Mouse (Mus musculus) stomach, embryonic 15.5 days (tissue): ENCODE measurements at regions not wholly inside any gene's neighbourhood (a gene's known extent, or its start where the extent isn't known, plus 50 kb on each side); places are given as distances from the start of the nearest gene placed in this dataset.
"Not testable (repeated sequence)": the region's sequence is repeated elsewhere in the genome, so short reads cannot be mapped to it uniquely, and the experiment has no call there.

Source experiments
- ATAC-seq: fragments of 200-750 bp; cut with Nextera tagmentation; 2 replicates; pipeline ENCODE4 v1.8.0; 2017; ENCODE audit warnings: low read depth, moderate number of reproducible peaks, moderate TSS enrichment; ENCODE audit not compliant: insufficient read depth, low FRiP score
- H3K27ac ChIP-seq: fragments of 300-500 bp; sonication (generic); 2 replicates; pipeline ENCODE4 v1.5.1; 2015; ENCODE audit warnings: mild to moderate bottlenecking, inconsistent platforms
- H3K27me3 ChIP-seq: fragments of 300-500 bp; sonication (generic); replicated peaks from 2 replicates; pipeline ENCODE4 v1.6.1; 2015; ENCODE audit warnings: inconsistent platforms
- H3K36me3 ChIP-seq: fragments of 300-500 bp; sonication (generic); 2 replicates; pipeline ENCODE4 v1.6.1; 2015; ENCODE audit warnings: inconsistent platforms
- H3K4me1 ChIP-seq: fragments of 300-500 bp; sonication (generic); 2 replicates; pipeline ENCODE4 v1.6.1; 2015; ENCODE audit warnings: inconsistent platforms
- H3K4me2 ChIP-seq: fragments of 300-500 bp; sonication (generic); 2 replicates; pipeline ENCODE4 v1.6.1; 2015; ENCODE audit warnings: mild to moderate bottlenecking, inconsistent platforms
- H3K4me3 ChIP-seq: fragments of 300-500 bp; sonication (generic); replicated peaks from 2 replicates; pipeline ENCODE4 v1.5.1; 2015; ENCODE audit warnings: inconsistent platforms
- H3K9ac ChIP-seq: fragments of 300-500 bp; sonication (generic); 2 replicates; pipeline ENCODE4 v1.6.1; 2015; ENCODE audit warnings: inconsistent platforms
- H3K9me3 ChIP-seq: fragments of 300-500 bp; sonication (generic); 2 replicates; pipeline ENCODE4 v1.6.1; 2016; ENCODE audit warnings: inconsistent platforms
- WGBS: fragments of 180-500 bp; shearing (Covaris S2); methylation state at CpG from one replicate; pipeline ENCODE4 v1.1.7; 2015; 5-methylcytosine and 5-hydroxymethylcytosine counted together

GRCm38 (mm10) chr4:7246828-7247227 is 992.0 kb downstream of the Car8 start:
- Histone ChIP-seq H3K9ac (no peak overlapping the region), H3K36me3 (no peaks in the 10 kb centered on the region), H3K9me3 (no peaks in the 10 kb centered on the region), H3K4me1 (no peaks in the 10 kb centered on the region), H3K27me3 (no peaks in the 10 kb centered on the region), H3K4me2 (no peak overlapping the region), H3K27ac (no peak overlapping the region), H3K4me3 (no peak overlapping the region)
- 81% methylated on average over 4 of the region's 4 CpGs for WGBS
- ATAC-seq = no peak

- ATAC-seq = no peak
- H3K27ac ChIP-seq = no peak overlapping the region
- no peaks in the 10 kb centered on the region for H3K9me3 ChIP-seq
- no peak overlapping the region for H3K4me3 ChIP-seq
- no peaks in the 10 kb centered on the region for H3K36me3 ChIP-seq
- no peak overlapping the region for H3K9ac ChIP-seq
- no peak overlapping the region for H3K4me2 ChIP-seq
- WGBS = 76% methylated on average over 2 of the region's 2 CpGs
- H3K4me1 ChIP-seq = no peaks in the 10 kb centered on the region
- no peaks in the 10 kb centered on the region for H3K27me3 ChIP-seq
Observed at GRCm38 (mm10) chr4:7245653-7246052, 993.2 kb downstream of the Car8 start.

GRCm38 (mm10) chr4:7237848-7238247 is 1001.0 kb downstream of the Car8 start:
- ATAC-seq = no peak
- Histone ChIP-seq H3K27me3 (no peaks in the 10 kb centered on the region), H3K9ac (no peak overlapping the region), H3K27ac (no peak overlapping the region), H3K4me2 (no peak overlapping the region), H3K4me1 (no peaks in the 10 kb centered on the region), H3K9me3 (no peaks in the 10 kb centered on the region), H3K36me3 (no peaks in the 10 kb centered on the region), H3K4me3 (no peak overlapping the region)
- WGBS = 87% methylated on average over 3 of the region's 3 CpGs

GRCm38 (mm10) chr4:7234537-7234936 is 1004.3 kb downstream of the Car8 start:
- 97% methylated on average over 6 of the region's 6 CpGs for WGBS
- ATAC-seq = not testable (repeated sequence)

GRCm38 (mm10) chr4:7228980-7229379 is 1009.9 kb downstream of the Car8 start:
- H3K27me3 ChIP-seq = no peaks in the 10 kb centered on the region
- no peaks in the 10 kb centered on the region for H3K36me3 ChIP-seq
- ATAC-seq = no peak
- 67% methylated on average over 2 of the region's 2 CpGs for WGBS
- H3K4me3 ChIP-seq = no peak overlapping the region
- no peak overlapping the region for H3K4me2 ChIP-seq
- no peaks in the 10 kb centered on the region for H3K9me3 ChIP-seq
- no peak overlapping the region for H3K9ac ChIP-seq
- H3K27ac ChIP-seq = no peak overlapping the region
- H3K4me1 ChIP-seq = no peaks in the 10 kb centered on the region

More at GRCm38 (mm10) chr4:7234537-7234936, 1004.3 kb downstream of the Car8 start:
- not testable (repeated sequence) for H3K4me3 ChIP-seq, H3K4me2 ChIP-seq, H3K9ac ChIP-seq, H3K27ac ChIP-seq, H3K4me1 ChIP-seq, H3K9me3 ChIP-seq, H3K27me3 ChIP-seq, H3K36me3 ChIP-seq

- Histone ChIP-seq H3K4me3 (no peak overlapping the region), H3K9me3 (no peaks in the 10 kb centered on the region), H3K4me2 (no peak overlapping the region), H3K27me3 (no peaks in the 10 kb centered on the region), H3K27ac (no peak overlapping the region), H3K4me1 (no peaks in the 10 kb centered on the region), H3K36me3 (no peaks in the 10 kb centered on the region), H3K9ac (no peak overlapping the region)
- 96% methylated on average over 3 of the region's 3 CpGs for WGBS
- no peak for ATAC-seq
Observed at GRCm38 (mm10) chr4:7222922-7223321, 1015.9 kb downstream of the Car8 start.

GRCm38 (mm10) chr4:7220426-7220825 is 1018.4 kb downstream of the Car8 start:
- Histone ChIP-seq H3K27me3 (no peaks in the 10 kb centered on the region), H3K27ac (no peak overlapping the region), H3K4me3 (no peak overlapping the region), H3K4me2 (no peak overlapping the region), H3K4me1 (no peaks in the 10 kb centered on the region), H3K9me3 (no peaks in the 10 kb centered on the region), H3K36me3 (no peaks in the 10 kb centered on the region), H3K9ac (no peak overlapping the region)
- ATAC-seq = no peak

- H3K4me1 ChIP-seq = no peaks in the 10 kb centered on the region
- no peak for ATAC-seq
- no peaks in the 10 kb centered on the region for H3K9me3 ChIP-seq
- H3K27ac ChIP-seq = no peak overlapping the region
- H3K4me3 ChIP-seq = no peak overlapping the region
- H3K4me2 ChIP-seq = no peak overlapping the region
- WGBS = 79% methylated on average over 5 of the region's 5 CpGs
- H3K27me3 ChIP-seq = no peaks in the 10 kb centered on the region
- H3K36me3 ChIP-seq = no peaks in the 10 kb centered on the region
- H3K9ac ChIP-seq = no peak overlapping the region
Observed at GRCm38 (mm10) chr4:7215048-7216030, 1023.5 kb downstream of the Car8 start.

GRCm38 (mm10) chr4:7206987-7207386 is 1031.9 kb downstream of the Car8 start:
- Histone ChIP-seq H3K9me3 (no peaks in the 10 kb centered on the region), H3K27ac (no peak overlapping the region), H3K9ac (no peak overlapping the region), H3K27me3 (no peaks in the 10 kb centered on the region), H3K36me3 (no peaks in the 10 kb centered on the region), H3K4me1 (no peaks in the 10 kb centered on the region), H3K4me3 (no peak overlapping the region), H3K4me2 (no peak overlapping the region)
- 92% methylated on average over 1 of the region's 1 CpGs for WGBS
- no peak for ATAC-seq

GRCm38 (mm10) chr4:7201816-7202215 is 1037.0 kb downstream of the Car8 start:
- Histone ChIP-seq H3K4me1 (no peaks in the 10 kb centered on the region), H3K36me3 (no peaks in the 10 kb centered on the region), H3K9ac (no peak overlapping the region), H3K4me2 (no peak overlapping the region), H3K4me3 (no peak overlapping the region), H3K27ac (no peak overlapping the region), H3K27me3 (no peaks in the 10 kb centered on the region), H3K9me3 (no peaks in the 10 kb centered on the region)
- 48% methylated on average over 2 of the region's 2 CpGs for WGBS
- no peak for ATAC-seq

GRCm38 (mm10) chr4:7199941-7200340 is 1038.9 kb downstream of the Car8 start:
- WGBS = 73% methylated on average over 2 of the region's 2 CpGs
- Histone ChIP-seq H3K27me3 (no peaks in the 10 kb centered on the region), H3K4me2 (no peak overlapping the region), H3K4me1 (no peaks in the 10 kb centered on the region), H3K36me3 (no peaks in the 10 kb centered on the region), H3K9me3 (no peaks in the 10 kb centered on the region), H3K9ac (no peak overlapping the region), H3K27ac (no peak overlapping the region), H3K4me3 (no peak overlapping the region)
- ATAC-seq = no peak

- WGBS = 85% methylated on average over 2 of the region's 2 CpGs
- no peak for ATAC-seq
Observed at GRCm38 (mm10) chr4:7199052-7199451, 1039.8 kb downstream of the Car8 start.

More at GRCm38 (mm10) chr4:7199052-7199451, 1039.8 kb downstream of the Car8 start:
- Histone ChIP-seq H3K27ac (no peak overlapping the region), H3K4me1 (no peaks in the 10 kb centered on the region), H3K36me3 (no peaks in the 10 kb centered on the region), H3K9ac (no peak overlapping the region), H3K4me3 (no peak overlapping the region), H3K9me3 (no peaks in the 10 kb centered on the region), H3K27me3 (no peaks in the 10 kb centered on the region), H3K4me2 (no peak overlapping the region)
